Mouse (Mus musculus) ES-E14 (cell line): ENCODE measurements around the gene Zfp810. TPM values are rescaled to one million over a fixed set of nuclear protein-coding genes. Genes with fewer than 3 reads are reported as not detected.
A peak's percentile ranks its signal among the peaks of the same experiment; 100 is the strongest.

ENCODE experiments used
- DNase-seq: peaks from one replicate; pipeline ENCODE4 v3.0.0-alpha.2; 2013; ENCODE audit warnings: low read depth, low spot score
- H3K27ac ChIP-seq: 2 replicates; pipeline ENCODE4 v1.5.1; 2012; ENCODE audit warnings: low read depth, mild to moderate bottlenecking, low read length, moderate library complexity, mixed read lengths; ENCODE audit not compliant: poor library complexity, insufficient read depth, severe bottlenecking
- H3K36me3 ChIP-seq: 2 replicates; pipeline ENCODE4 v1.6.1; 2012; ENCODE audit warnings: mild to moderate bottlenecking, low read length, moderate library complexity, mixed read lengths; ENCODE audit not compliant: control insufficient read depth, poor library complexity, insufficient read depth, severe bottlenecking
- H3K4me1 ChIP-seq, 2 experiments: fragments of 150-350 bp in 1 of 2; sonication (generic) in 1 of 2; 2 replicates each; pipeline ENCODE4 v1.6.1; 2012; ENCODE audit warnings: low read length in 2 of 2, mild to moderate bottlenecking in 1 of 2, mixed read lengths in 1 of 2; ENCODE audit not compliant: control insufficient read depth in 2 of 2, insufficient read depth in 2 of 2, poor library complexity in 1 of 2
- H3K4me3 ChIP-seq, 2 experiments: fragments of 150-350 bp in 1 of 2; sonication (generic) in 1 of 2; 2 replicates each; pipeline ENCODE4 v1.5.1; 2012; ENCODE audit warnings: low read length in 2 of 2, low read depth in 1 of 2, mild to moderate bottlenecking in 1 of 2, mixed read lengths in 1 of 2; ENCODE audit not compliant: insufficient read depth in 1 of 2, poor library complexity in 1 of 2, severe bottlenecking in 1 of 2
- H3K9ac ChIP-seq: 2 replicates; pipeline ENCODE4 v1.6.1; 2012; ENCODE audit warnings: low read depth, mild to moderate bottlenecking, low read length, mixed read lengths; ENCODE audit not compliant: poor library complexity, insufficient read depth, severe bottlenecking
- H3K9me3 ChIP-seq: fragments of 150-350 bp; sonication (generic); 2 replicates; pipeline ENCODE4 v1.6.1; 2012; ENCODE audit warnings: low read depth, mild to moderate bottlenecking, low read length; ENCODE audit not compliant: control insufficient read depth, insufficient read depth
- CHD2 ChIP-seq: IDR thresholded peaks from 2 replicates; pipeline ENCODE4 v1.6.1; 2014; ENCODE audit warnings: mild to moderate bottlenecking, low read depth, low read length, inconsistent platforms
- HCFC1 ChIP-seq: IDR thresholded peaks from 2 replicates; pipeline ENCODE4 v1.6.1; 2012; ENCODE audit warnings: low read length, inconsistent platforms, borderline replicate concordance; ENCODE audit not compliant: insufficient read depth
- MAFK ChIP-seq: IDR thresholded peaks from 2 replicates; pipeline ENCODE4 v1.6.1; 2014; ENCODE audit warnings: mild to moderate bottlenecking, low read depth, low read length, inconsistent platforms; ENCODE audit not compliant: insufficient read depth
- ZC3H11A ChIP-seq: IDR thresholded peaks from 2 replicates; pipeline ENCODE4 v1.6.1; 2012; ENCODE audit warnings: low read depth, mild to moderate bottlenecking, inconsistent platforms, low read length, borderline replicate concordance
- ZNF384 ChIP-seq: IDR thresholded peaks from 2 replicates; pipeline ENCODE4 v1.6.1; 2012; ENCODE audit warnings: low read depth, low read length, inconsistent platforms
- in situ Hi-C, 2 experiments: fragments of 600-800 bp; cut with MboI; formaldehyde crosslinking; loops; one replicate each; pipeline ENCODE4 v1.15.1; 2025; ENCODE audit warnings: low sequenced_read_pairs in 2 of 2, inconsistent platforms in 1 of 2; ENCODE audit not compliant: unreplicated experiment in 2 of 2
- total RNA-seq: library from RNA; depleted of rRNA; stranded (reverse); fragments of 300-350 nt; gene quantifications from 2 replicates; pipeline ENCODE4 v1.2.3, GENCODE M21; 2012

The Zfp810 gene
- total RNA-seq, 1 experiment: 7.8 TPM

- H3K4me1 ChIP-seq: peaks cover 0 to 2% of the 10 kb centered on the region in 2 experiments; a peak in 1 of 4 replicates
- peak overlapping the region; percentile 14 to 60; a peak in 3 of 4 replicates for H3K4me3 ChIP-seq
- H3K9me3 ChIP-seq: no peaks in the 10 kb centered on the region
- DNase-seq: peak; percentile 59
- H3K9ac ChIP-seq: no peak overlapping the region; the same call in 1 of the 2 replicates
- TF ChIP-seq MAFK: no peak
- TF ChIP-seq ZC3H11A: no peak
- no peak for TF ChIP-seq HCFC1
- no peak for TF ChIP-seq CHD2
- TF ChIP-seq ZNF384: no peak
- peaks cover 10% of the 10 kb centered on the region for H3K36me3 ChIP-seq
- no peak overlapping the region for H3K27ac ChIP-seq
- in situ Hi-C loops: no loop called here
Measured at GRCm38 (mm10) chr9:22240001-22240400, 67.4 kb downstream of the Zfp810 start.

GRCm38 (mm10) chr9:22230556-22230955, 76.9 kb downstream of the Zfp810 start:
- no peak for DNase-seq
- H3K4me1 ChIP-seq: peaks cover 1 to 4% of the 10 kb centered on the region in 2 experiments; a peak in 1 of 4 replicates
- TF ChIP-seq ZNF384 (no peak), ZC3H11A (no peak), HCFC1 (no peak), CHD2 (no peak), MAFK (no peak)
- peaks cover 2% of the 10 kb centered on the region for H3K36me3 ChIP-seq
- H3K9ac ChIP-seq: no peak overlapping the region
- no peak overlapping the region for H3K4me3 ChIP-seq
- no peak overlapping the region for H3K27ac ChIP-seq
- in situ Hi-C loops: no loop called here
- H3K9me3 ChIP-seq: no peaks in the 10 kb centered on the region

- no peak overlapping the region; the same call in 1 of the 2 replicates for H3K9ac ChIP-seq
- no peak overlapping the region for H3K4me3 ChIP-seq
- H3K27ac ChIP-seq: no peak overlapping the region; the same call in 1 of the 2 replicates
- in situ Hi-C loops: no loop called here
- no peak for TF ChIP-seq MAFK
- no peak for TF ChIP-seq ZC3H11A
- TF ChIP-seq ZNF384: no peak
- no peak for TF ChIP-seq HCFC1
- TF ChIP-seq CHD2: no peak
- H3K36me3 ChIP-seq: peaks cover 2% of the 10 kb centered on the region
- H3K9me3 ChIP-seq: no peaks in the 10 kb centered on the region
- DNase-seq: no peak
- H3K4me1 ChIP-seq: peaks cover 1 to 4% of the 10 kb centered on the region in 2 experiments; a peak in 1 of 4 replicates
Measured at GRCm38 (mm10) chr9:22230061-22230460, 77.4 kb downstream of the Zfp810 start.

- TF ChIP-seq ZNF384 (no peak), MAFK (no peak), CHD2 (no peak), HCFC1 (no peak), ZC3H11A (no peak)
- no peak overlapping the region; the same call in 1 of the 2 replicates for H3K9ac ChIP-seq
- no peak overlapping the region for H3K4me3 ChIP-seq
- H3K36me3 ChIP-seq: no peaks in the 10 kb centered on the region; the same call in none of the 2 replicates
- peak overlapping the region; percentile 61; the same call in 1 of the 2 replicates for H3K27ac ChIP-seq
- H3K9me3 ChIP-seq: no peaks in the 10 kb centered on the region
- H3K4me1 ChIP-seq: peaks cover 1 to 4% of the 10 kb centered on the region in 2 experiments; a peak in 1 of 4 replicates
- in situ Hi-C loops: loop anchor here in 1 of 2 experiments (10.0 kb wide), 1 partner anchor 445 kb away; no protein-coding TSS in a partner anchor
- DNase-seq: no peak
Measured at GRCm38 (mm10) chr9:22229386-22230026, 77.9 kb downstream of the Zfp810 start.
